Mouse (Mus musculus): ENCODE data around the gene Arl4a. TPM values are rescaled to one million over a fixed set of nuclear protein-coding genes. Genes with fewer than 3 reads are reported as not detected.

The Arl4a gene
- total and polyA plus RNA-seq, 3 experiments = 24.3 to 25.4 (median 24.6) TPM

- TF ChIP-seq RCOR1 (conservative IDR thresholded peaks at IDR 0.05; ENCODE audit: low read depth, low read length) (no peak), MEF2A (IDR thresholded peaks at IDR 0.05; ENCODE audit: borderline replicate concordance, low read depth, low read length) (peak; percentile 48; the same call in 1 of the 2 replicates), CTCF (conservative IDR thresholded peaks at IDR 0.05 in 1 of 2, IDR thresholded peaks at IDR 0.05 in 1 of 2; ENCODE audit: low read depth in 2 of 2, low read length in 2 of 2) (peak; percentile 22 to 84; a peak in 2 of 4 replicates), MAZ (IDR thresholded peaks at IDR 0.05; ENCODE audit: low read depth, low read length) (no peak), HCFC1 (IDR thresholded peaks at IDR 0.05; ENCODE audit: low read depth, low read length) (no peak; the same call in 1 of the 2 replicates), KAT2A (IDR thresholded peaks at IDR 0.05; ENCODE audit: insufficient replicate concordance, low read length) (no peak), NELFE (IDR thresholded peaks at IDR 0.05; ENCODE audit: low read depth, low read length) (no peak), RAD21 (IDR thresholded peaks at IDR 0.05; ENCODE audit: low read depth, low read length) (peak; percentile 94), JUN (IDR thresholded peaks at IDR 0.05; ENCODE audit: insufficient read depth, low read depth, low read length) (no peak), UBTF (IDR thresholded peaks at IDR 0.05; ENCODE audit: low read depth, low read length) (no peak), E2F4 (IDR thresholded peaks at IDR 0.05; ENCODE audit: insufficient replicate concordance, low read depth, low read length) (0 out of 2 replicates have a peak, but pooled peaks have one; percentile 55), ELF1 (IDR thresholded peaks at IDR 0.05; ENCODE audit: low read depth, low read length) (no peak)
Measured at GRCm38 (mm10) chr12:40040067-40040466, 2.2 kb upstream of the Arl4a start (continued).

- H3K27ac ChIP-seq (ENCODE audit: insufficient read depth, low read depth) = peak overlapping the region; percentile 74
- peaks cover 0 to 3% of the 10 kb centered on the region in 2 experiments for H3K36me3 ChIP-seq (replicated peaks in 1 of 2; ENCODE audit: control insufficient read depth in 1 of 2, insufficient read depth in 1 of 2, low read length in 1 of 2)
- peak; percentile 94 for DNase-seq (ENCODE audit: extremely low read depth)
- peaks cover 28% of the 10 kb centered on the region for H3K79me2 ChIP-seq (replicated peaks; ENCODE audit: control insufficient read depth, extremely low read depth, insufficient read depth, poor library complexity, severe bottlenecking)
- in situ Hi-C loops (cut with MboI; ENCODE audit: low pct_ligation_motif_present, low pct_unique_long_range_greater_than_20kb, low sequenced_read_pairs) = loop anchor here (5.0 kb wide), 1 partner anchor 375 kb away; no protein-coding TSS in a partner anchor
- no peaks in the 10 kb centered on the region for H3K9me3 ChIP-seq (replicated peaks; ENCODE audit: low read length)
- dilution Hi-C loops (cut with MboI; ENCODE audit: extremely low pct_ligation_motif_present, extremely low pct_unique_long_range_greater_than_20kb, low sequenced_read_pairs) = no loop called here
- peaks cover 2 to 13% of the 10 kb centered on the region in 2 experiments; a peak in 2 of 4 replicates for H3K4me1 ChIP-seq (ENCODE audit: control insufficient read depth in 1 of 2, insufficient read depth in 2 of 2)
- H3K9ac ChIP-seq (ENCODE audit: insufficient read depth, low read depth) = peak overlapping the region; percentile 68
- H3K4me3 ChIP-seq (replicated peaks in 1 of 3; ENCODE audit: low read depth in 2 of 3, low read length in 2 of 3, poor library complexity in 1 of 3) = peak overlapping the region; percentile 80 to 94 (median 80)
- H3K4me2 ChIP-seq (ENCODE audit: insufficient read depth, low read depth, poor library complexity, severe bottlenecking) = peak overlapping the region; percentile 98; the same call in 1 of the 2 replicates
- H3K27me3 ChIP-seq (replicated peaks) = no peaks in the 10 kb centered on the region
- TF ChIP-seq SMC3 (IDR thresholded peaks at IDR 0.05; ENCODE audit: low read depth, low read length) (peak; percentile 93), BHLHE40 (IDR thresholded peaks at IDR 0.05; ENCODE audit: low read depth, low read length) (peak; percentile 65), JUN (IDR thresholded peaks at IDR 0.05; ENCODE audit: insufficient read depth, low read depth, low read length) (no peak), UBTF (IDR thresholded peaks at IDR 0.05; ENCODE audit: low read depth, low read length) (peak; percentile 81; the same call in 1 of the 2 replicates), USF2 (conservative IDR thresholded peaks at IDR 0.05; ENCODE audit: low read depth, low read length) (no peak), RCOR1 (conservative IDR thresholded peaks at IDR 0.05; ENCODE audit: low read depth, low read length) (0 out of 2 replicates have a peak, but pooled peaks have one; percentile 41), HCFC1 (IDR thresholded peaks at IDR 0.05; ENCODE audit: low read depth, low read length) (peak; percentile 51; the same call in 1 of the 2 replicates), GABPA (IDR thresholded peaks at IDR 0.05; ENCODE audit: insufficient replicate concordance, low read depth, low read length) (no peak), NRF1 (IDR thresholded peaks at IDR 0.05; ENCODE audit: low read depth, low read length) (peak; percentile 49), ZC3H11A (IDR thresholded peaks at IDR 0.05; ENCODE audit: low read depth, low read length) (peak; percentile 84), JUND (conservative IDR thresholded peaks at IDR 0.05; ENCODE audit: low read depth, low read length) (no peak), IRF4 (IDR thresholded peaks at IDR 0.05; ENCODE audit: low read depth, low read length) (peak; percentile 80), MAFK (IDR thresholded peaks at IDR 0.05; ENCODE audit: insufficient replicate concordance, low read length) (no peak), CTCF (conservative IDR thresholded peaks at IDR 0.05 in 1 of 2, IDR thresholded peaks at IDR 0.05 in 1 of 2; ENCODE audit: low read depth in 2 of 2, low read length in 2 of 2) (peak in 1 of 2 experiments; percentile 89; a peak in 2 of 4 replicates), MYC (IDR thresholded peaks at IDR 0.05; ENCODE audit: low read depth, low read length) (no peak), CHD1 (IDR thresholded peaks at IDR 0.05; ENCODE audit: low read depth, low read length) (no peak), EP300 (IDR thresholded peaks at IDR 0.05; ENCODE audit: low read length) (no peak; the same call in 1 of the 2 replicates), ZMIZ1 (IDR thresholded peaks at IDR 0.05; ENCODE audit: low read depth, low read length) (peak; percentile 91), MEF2A (IDR thresholded peaks at IDR 0.05; ENCODE audit: borderline replicate concordance, low read depth, low read length) (peak; percentile 69), POLR2AphosphoS2 (IDR thresholded peaks at IDR 0.05; ENCODE audit: low read depth, low read length) (peak; percentile 77; the same call in 1 of the 2 replicates), RAD21 (IDR thresholded peaks at IDR 0.05; ENCODE audit: low read depth, low read length) (peak; percentile 92), MXI1 (IDR thresholded peaks at IDR 0.05; ENCODE audit: low read depth, low read length) (no peak; the same call in none of the 2 replicates), ELF1 (IDR thresholded peaks at IDR 0.05; ENCODE audit: low read depth, low read length) (peak; percentile 72), SIN3A (IDR thresholded peaks at IDR 0.05; ENCODE audit: low read length) (peak; percentile 7; the same call in 1 of the 2 replicates), TCF12 (IDR thresholded peaks at IDR 0.05; ENCODE audit: low read depth, low read length) (peak; percentile 98), CHD2 (IDR thresholded peaks at IDR 0.05; ENCODE audit: low read length) (peak; percentile 87), MAX (IDR thresholded peaks at IDR 0.05; ENCODE audit: low read length) (peak; percentile 68), POLR2A (IDR thresholded peaks at IDR 0.05; ENCODE audit: low read depth, low read length) (peak; percentile 95), KAT2A (IDR thresholded peaks at IDR 0.05; ENCODE audit: insufficient replicate concordance, low read length) (0 out of 2 replicates have a peak, but pooled peaks have one; percentile 48), E2F4 (IDR thresholded peaks at IDR 0.05; ENCODE audit: insufficient replicate concordance, low read depth, low read length) (no peak), ETS1 (conservative IDR thresholded peaks at IDR 0.05; ENCODE audit: low read depth, low read length) (no peak)
Measured at GRCm38 (mm10) chr12:40037226-40037813, 505 bp downstream of the Arl4a start.

Measured in CH12.LX (cell line).